Mouse (Mus musculus) large intestine, adult 2 months (tissue): ENCODE measurements around the gene Pnp. TPM values are rescaled to one million over a fixed set of nuclear protein-coding genes. Genes with fewer than 3 reads are reported as not detected.
"Not testable (repeated sequence)": the region's sequence is repeated elsewhere in the genome, so short reads cannot be mapped to it uniquely, and the experiment has no call there.

ENCODE experiments used
- DNase-seq: peaks from one replicate; pipeline ENCODE4 v3.0.0-alpha.2; 2012; ENCODE audit warnings: low read depth, low spot score
- WGBS: fragments of 180-500 bp; shearing (Covaris S2); methylation state at CpG from one replicate; pipeline ENCODE4 v1.1.7; 2018; 5-methylcytosine and 5-hydroxymethylcytosine counted together
- polyA plus RNA-seq: library from polyadenylated mRNA; depleted of rRNA; stranded (reverse); fragments of >200 nt; gene quantifications from 2 replicates; pipeline ENCODE4 v1.2.3, GENCODE M21; 2012

Pnp gene
- polyA plus RNA-seq, 1 experiment = 143 TPM

DNA sequence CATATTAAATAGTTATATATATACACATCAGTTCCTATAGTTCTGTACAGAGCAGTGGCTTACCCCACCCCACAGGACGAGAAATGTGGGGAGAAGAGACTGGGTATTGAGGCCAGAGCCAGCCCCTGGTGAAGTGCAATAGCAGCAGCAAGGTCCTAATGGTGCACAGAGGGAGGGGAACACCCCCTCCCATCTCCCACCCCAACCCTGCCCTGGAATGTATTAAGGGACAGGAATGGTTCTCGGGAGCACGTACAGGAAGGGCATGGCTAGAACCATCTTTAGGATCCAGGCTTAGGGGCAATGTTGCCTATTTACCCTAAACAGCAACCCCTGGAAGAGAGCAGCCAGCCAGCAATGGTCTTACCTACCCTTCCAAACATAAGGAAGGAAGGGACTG, 3.5 kb upstream of the Pnp start:
- 70% methylated on average over 3 of the region's 3 CpGs for WGBS
- no peak for DNase-seq

DNA sequence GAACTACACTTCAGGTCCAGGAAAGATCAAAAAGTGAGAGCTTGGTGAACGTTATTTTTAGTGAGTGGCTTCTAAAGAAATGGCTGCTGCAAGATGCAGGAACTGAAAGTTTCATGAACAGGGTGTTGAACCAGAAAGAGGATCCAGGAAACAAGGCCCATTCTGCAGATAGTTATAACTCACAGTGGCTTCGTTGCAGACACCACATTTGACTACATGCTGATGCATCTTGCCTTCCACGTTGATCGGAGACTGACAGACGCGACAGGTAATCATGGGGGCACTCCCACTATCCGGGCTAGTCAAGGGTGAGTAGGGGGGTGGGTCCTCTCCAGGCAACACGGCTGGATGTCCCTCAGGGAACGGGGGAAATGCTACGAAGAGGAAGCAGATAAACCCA, 931 bp upstream of the Pnp start:
- WGBS = 2% methylated on average over 10 of the region's 10 CpGs
- DNase-seq = no peak

GRCm38 (mm10) chr14:50930377-50930753, 517 bp upstream of the Pnp start:
- WGBS = under 1% methylated on average over 38 of the region's 38 CpGs
- DNase-seq = no peak

DNA sequence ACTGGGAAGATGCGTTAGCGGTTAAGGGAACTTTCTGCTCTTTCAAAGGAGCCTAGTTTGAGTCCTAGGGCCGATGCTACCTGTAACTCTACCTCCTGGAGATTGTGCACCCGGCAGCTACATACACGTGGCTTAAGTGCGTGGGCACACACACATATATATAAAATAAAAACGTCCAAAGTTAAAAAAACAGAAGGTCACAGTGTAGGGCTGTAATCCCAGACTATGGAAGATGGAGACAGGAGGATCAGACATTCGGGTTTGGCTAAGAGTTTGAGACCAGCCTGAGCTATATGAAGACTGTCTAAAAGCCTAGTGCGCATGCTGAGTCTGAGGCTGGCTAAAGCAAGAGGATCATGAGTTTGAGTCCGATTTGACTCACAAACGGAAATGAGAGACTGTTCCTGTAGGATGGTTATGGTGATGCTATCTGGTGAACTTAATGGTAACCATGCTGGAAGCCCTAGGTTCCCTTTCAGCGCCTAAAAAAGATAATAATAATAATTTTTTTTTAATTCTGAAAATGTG, 675 bp downstream of the Pnp start:
- no peak for DNase-seq
- WGBS = 10% methylated on average over 12 of the region's 12 CpGs

DNA sequence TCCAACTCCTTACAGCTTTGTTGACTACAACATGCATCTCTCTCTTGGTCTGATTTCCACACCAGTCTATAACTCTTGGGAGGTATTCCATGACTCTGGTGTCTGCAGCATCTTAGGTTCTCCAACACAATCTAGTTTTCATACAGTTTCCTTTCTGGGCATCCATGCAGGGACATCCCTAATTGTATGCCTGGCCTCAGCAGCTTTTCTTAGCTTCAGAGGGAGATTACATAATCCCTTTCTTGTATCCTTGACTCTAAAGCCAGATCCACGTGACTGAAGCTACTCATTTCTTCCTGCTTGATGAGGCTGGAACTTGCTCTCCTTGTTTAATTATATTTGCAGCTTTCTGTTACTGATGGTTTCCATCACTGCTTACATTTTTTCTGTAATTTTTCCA, 5.8 kb downstream of the Pnp start:
- WGBS = 32% methylated on average over 1 of the region's 1 CpGs
- DNase-seq = no peak

DNA sequence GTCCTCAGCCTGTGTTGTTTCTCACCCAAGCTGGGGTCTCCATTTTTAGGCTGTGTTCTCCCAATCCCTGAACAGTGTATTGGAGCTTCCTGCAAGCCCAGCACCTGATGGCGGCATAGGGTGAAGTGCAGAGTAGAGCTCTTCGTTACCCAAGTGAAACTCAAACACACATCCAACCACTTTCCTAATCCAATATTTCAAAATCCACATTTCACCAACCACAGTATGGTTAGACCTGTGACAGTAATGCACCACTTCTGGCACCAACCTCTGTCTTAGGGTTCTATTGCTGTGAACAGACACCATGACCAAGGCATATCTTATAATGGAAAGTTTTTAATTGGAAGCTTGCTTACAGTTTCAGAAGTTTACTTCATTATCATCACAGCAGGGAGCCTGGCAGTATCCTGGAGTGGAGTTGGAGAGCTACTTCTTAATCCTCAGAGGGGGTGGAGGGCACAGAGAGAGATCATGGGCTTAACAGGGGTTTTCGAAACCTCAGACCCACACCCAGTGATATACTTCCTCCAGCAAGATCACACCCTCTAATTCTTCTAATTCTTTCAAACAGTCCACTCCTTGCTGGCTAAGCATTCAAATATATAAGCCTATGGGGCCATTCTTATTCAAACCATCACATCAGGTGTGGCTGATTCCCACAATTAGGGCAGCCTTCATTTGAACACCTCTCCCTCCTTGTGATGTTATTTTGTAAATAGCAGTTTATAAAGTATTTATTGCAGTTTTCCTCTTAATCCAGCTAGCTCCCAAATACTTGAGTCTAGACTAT, 7.4 kb downstream of the Pnp start:
- DNase-seq = no peak
- whole genome bisulfite sequencing = 89% methylated on average over 3 of the region's 3 CpGs

DNA sequence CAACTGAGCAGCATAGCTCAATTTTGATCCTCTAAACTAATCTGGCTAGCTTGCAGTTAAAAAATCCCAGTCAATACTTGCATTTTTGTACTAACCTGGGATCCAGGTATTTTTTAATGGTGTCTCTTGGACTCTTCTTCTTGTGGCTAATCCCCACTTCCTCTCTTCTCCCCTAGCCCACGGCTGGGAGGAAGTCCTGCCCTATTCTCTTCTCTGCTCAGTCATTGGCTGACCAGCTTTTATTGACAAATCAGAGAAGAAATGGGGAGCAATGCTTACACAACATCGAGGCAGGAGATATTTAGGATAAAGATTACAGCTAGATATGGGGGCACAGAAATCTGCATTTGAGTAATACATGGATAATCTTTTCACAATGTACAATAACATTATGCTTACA, 8.1 kb downstream of the Pnp start:
- WGBS = 31% methylated on average over 2 of the region's 2 CpGs
- DNase-seq = no peak

- WGBS = 5% methylated on average over 31 of the region's 31 CpGs
Measured at GRCm38 (mm10) chr14:50943932-50944667, 13.2 kb downstream of the Pnp start, which contains the start of gene Gm49342. TSS of gene Gm49342 (plus strand) at chr14:50944517.

GRCm38 (mm10) chr14:50944668-50945033, 13.8 kb downstream of the Pnp start:
- DNase-seq = not testable (repeated sequence)
- 0% methylated on average over 14 of the region's 15 CpGs for WGBS

More at GRCm38 (mm10) chr14:50943932-50944667, 13.2 kb downstream of the Pnp start, which contains the start of gene Gm49342:
- peak; percentile 90 for DNase-seq

- not testable (repeated sequence) for DNase-seq
- WGBS = 1% methylated on average over 6 of the region's 6 CpGs
Measured at GRCm38 (mm10) chr14:50945081-50945480, 14.2 kb downstream of the Pnp start.

DNA sequence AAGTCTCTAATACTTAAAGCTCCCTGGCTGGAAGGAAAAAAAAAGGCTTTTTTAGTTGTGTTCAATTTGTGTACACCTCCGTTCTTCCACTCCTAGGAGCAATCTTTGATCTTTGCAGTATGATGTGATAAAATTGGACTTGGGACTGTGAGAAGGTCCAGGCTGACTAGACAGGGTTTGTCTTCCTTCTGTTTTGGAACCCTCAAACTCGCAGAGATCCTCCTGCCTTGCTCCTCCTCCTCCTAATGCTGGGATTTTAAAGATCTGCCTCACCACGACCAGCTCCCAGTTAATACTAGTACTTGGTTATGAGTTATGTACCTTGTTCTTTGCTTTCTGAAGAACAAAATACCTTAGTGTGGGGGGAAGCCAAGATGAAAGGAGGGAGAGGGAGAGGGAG, 14.6 kb downstream of the Pnp start:
- 6% methylated on average over 3 of the region's 3 CpGs for WGBS
- DNase-seq = not testable (repeated sequence)

- WGBS = 62% methylated on average over 10 of the region's 10 CpGs
- DNase-seq = no peak
Measured at GRCm38 (mm10) chr14:50955487-50955886, 24.6 kb downstream of the Pnp start.

- 10% methylated on average over 19 of the region's 19 CpGs for WGBS
- DNase-seq = not testable (repeated sequence)
Measured at GRCm38 (mm10) chr14:50955942-50956508, 25.1 kb downstream of the Pnp start, which contains the start of gene Pnp2. TSS of gene Pnp2 (plus strand) at chr14:50955992.

GRCm38 (mm10) chr14:50956724-50957123, 25.8 kb downstream of the Pnp start:
- 43% methylated on average over 6 of the region's 6 CpGs for WGBS
- not testable (repeated sequence) for DNase-seq

DNA sequence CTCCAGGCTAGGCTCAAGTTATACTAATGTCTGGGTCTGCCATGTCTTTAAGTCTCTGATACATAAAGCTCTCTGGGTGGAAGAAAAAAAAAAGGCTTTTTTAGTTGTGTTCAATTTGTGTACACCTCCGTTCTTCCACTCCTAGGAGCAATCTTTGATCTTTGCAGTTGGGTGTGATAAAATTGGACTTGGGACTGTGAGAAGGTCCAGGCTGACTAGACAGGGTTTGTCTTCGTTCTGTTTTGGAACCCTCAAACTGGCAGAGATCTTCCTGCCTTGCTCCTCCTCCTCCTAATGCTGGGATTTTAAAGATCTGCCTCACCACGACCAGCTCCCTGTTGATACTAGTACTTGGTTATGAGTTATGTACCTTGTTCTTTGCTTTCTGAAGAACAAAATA, 26.3 kb downstream of the Pnp start:
- not testable (repeated sequence) for DNase-seq
- 29% methylated on average over 3 of the region's 3 CpGs for WGBS

- 86% methylated on average over 5 of the region's 5 CpGs for WGBS
Measured at GRCm38 (mm10) chr14:50958289-50958995, 27.6 kb downstream of the Pnp start.

DNA sequence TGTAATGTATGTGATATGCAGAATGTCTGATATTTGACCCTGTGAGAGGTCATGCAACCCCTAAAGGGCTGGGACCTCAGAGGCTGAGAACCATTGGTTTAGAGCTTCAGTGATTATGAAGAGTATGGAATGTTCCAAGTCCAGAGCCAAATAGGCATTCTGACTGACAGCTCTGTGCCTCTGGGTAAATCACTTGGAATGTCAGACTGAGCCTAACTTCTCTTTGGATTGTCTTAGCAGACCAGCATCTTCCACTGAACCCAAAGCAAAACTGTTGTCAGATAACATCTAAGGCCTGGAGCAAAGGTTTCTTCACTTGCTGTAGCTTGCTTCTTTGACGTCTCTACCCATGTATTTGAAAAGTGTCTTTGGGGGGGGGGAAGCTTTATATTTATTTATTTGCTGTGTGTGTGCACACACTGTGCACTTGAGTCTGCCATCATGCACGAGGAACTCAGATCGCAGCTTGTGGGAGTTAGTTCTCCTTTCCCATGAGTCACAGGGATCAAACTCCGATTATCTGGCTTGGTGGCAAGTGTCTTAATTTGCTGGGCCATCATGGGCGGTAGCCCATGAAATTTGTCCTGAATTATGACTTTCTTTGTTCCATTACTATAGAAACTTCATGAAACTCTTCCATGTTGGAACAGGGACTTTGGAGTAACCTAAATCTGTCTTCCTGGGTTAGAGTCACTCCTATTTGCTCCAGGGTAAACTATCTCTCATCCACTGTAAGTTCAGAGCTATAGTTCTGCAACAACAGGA, 37.5 kb downstream of the Pnp start:
- WGBS = 77% methylated on average over 5 of the region's 5 CpGs
- no peak for DNase-seq

More at GRCm38 (mm10) chr14:50958289-50958995, 27.6 kb downstream of the Pnp start:
- not testable (repeated sequence) for DNase-seq

- WGBS = 17% methylated on average over 1 of the region's 1 CpGs
- no peak for DNase-seq
Measured at GRCm38 (mm10) chr14:50969041-50969440, 38.2 kb downstream of the Pnp start.
